Mouse (Mus musculus) forebrain, postnatal 0 days (tissue): ENCODE measurements around the gene Babam2. TPM values are rescaled to one million over a fixed set of nuclear protein-coding genes. Genes with fewer than 3 reads are reported as not detected.

Experiments used
- ATAC-seq: fragments of 200-750 bp; cut with Nextera tagmentation; 2 replicates; pipeline ENCODE4 v1.8.0; 2017; ENCODE audit warnings: mild to moderate bottlenecking, moderate library complexity
- DNase-seq: peaks from one replicate; pipeline ENCODE4 v3.0.0-alpha.2; 2015
- H3K27ac ChIP-seq: fragments of 300-500 bp; sonication (generic); 2 replicates; pipeline ENCODE4 v1.5.1; 2014; ENCODE audit warnings: low read depth, mild to moderate bottlenecking, antibody characterized with exemption, low read length, moderate library complexity, mixed read lengths
- H3K27me3 ChIP-seq: fragments of 300-500 bp; sonication (generic); 2 replicates; pipeline ENCODE4 v1.6.1; 2014; ENCODE audit warnings: mild to moderate bottlenecking, low read length, mixed read lengths; ENCODE audit not compliant: insufficient read depth
- H3K36me3 ChIP-seq: fragments of 300-500 bp; sonication (generic); 2 replicates; pipeline ENCODE4 v1.6.1; 2014; ENCODE audit warnings: mild to moderate bottlenecking, moderate library complexity; ENCODE audit not compliant: insufficient read depth
- H3K4me1 ChIP-seq: fragments of 300-500 bp; sonication (generic); 2 replicates; pipeline ENCODE4 v1.6.1; 2014; ENCODE audit warnings: antibody characterized with exemption; ENCODE audit not compliant: insufficient read depth
- H3K4me2 ChIP-seq: fragments of 300-500 bp; sonication (generic); 2 replicates; pipeline ENCODE4 v1.6.1; 2014; ENCODE audit warnings: low read depth, mild to moderate bottlenecking, moderate library complexity
- H3K4me3 ChIP-seq: fragments of 300-500 bp; sonication (generic); 2 replicates; pipeline ENCODE4 v1.5.1; 2014; ENCODE audit warnings: low read depth, low read length, mixed read lengths
- H3K9ac ChIP-seq: fragments of 300-500 bp; sonication (generic); 2 replicates; pipeline ENCODE4 v1.6.1; 2014; ENCODE audit warnings: mild to moderate bottlenecking
- H3K9me3 ChIP-seq: fragments of 300-500 bp; sonication (generic); 2 replicates; pipeline ENCODE4 v1.6.1; 2016; ENCODE audit warnings: low read length
- CTCF ChIP-seq: sonication (generic); IDR thresholded peaks from 2 replicates; pipeline ENCODE4 v1.5.1; 2016; ENCODE audit warnings: antibody characterized with exemption, control low read depth, low read depth
- WGBS: fragments of 180-500 bp; shearing (Covaris S2); extraction: QIAGEN DNeasy Blood & Tissue Kit; methylation state at CpG from one replicate; pipeline ENCODE4 v1.1.7; 2014; 5-methylcytosine and 5-hydroxymethylcytosine counted together
- polyA plus RNA-seq: library from polyadenylated mRNA; unstranded; fragments of >200 nt; fragmentation: Nextera tagmentation; extraction: Ambion mirVana; gene quantifications from 2 replicates; pipeline ENCODE4 v1.2.1, GENCODE M21; 2015
- total RNA-seq: library from RNA; depleted of rRNA; stranded (reverse); fragments of >200 nt; gene quantifications from 2 replicates; pipeline ENCODE4 v1.2.3, GENCODE M21; 2014

Gene Babam2
- total and polyA plus RNA-seq, 2 experiments from 2014 or later = 42.7 to 61.5 TPM

DNA sequence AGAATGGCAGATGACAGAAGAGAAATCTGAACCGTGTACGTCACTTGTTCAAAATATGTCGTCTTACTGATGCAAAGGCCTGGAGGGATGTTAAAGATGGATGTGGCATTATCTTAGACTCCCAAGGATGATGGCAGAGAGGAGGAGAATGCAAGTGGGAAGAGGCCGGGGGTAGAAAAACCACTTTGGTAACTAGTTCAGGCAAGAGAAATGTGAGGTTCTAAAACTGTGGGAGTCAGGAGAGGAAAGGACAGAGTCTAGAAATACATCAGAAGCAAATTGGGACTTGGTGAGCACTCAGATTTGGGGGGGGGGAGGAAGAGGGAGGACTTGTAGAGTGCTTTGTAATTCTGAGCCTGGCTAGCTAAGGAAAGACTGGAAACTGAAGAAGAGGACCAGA lies 340.1 kb downstream of the Babam2 start:
- TF ChIP-seq CTCF = no peak
- Histone ChIP-seq H3K4me1 (no peaks in the 10 kb centered on the region), H3K27me3 (no peaks in the 10 kb centered on the region), H3K27ac (no peak overlapping the region), H3K9me3 (no peaks in the 10 kb centered on the region), H3K4me3 (no peak overlapping the region), H3K9ac (no peak overlapping the region), H3K4me2 (no peak overlapping the region), H3K36me3 (no peaks in the 10 kb centered on the region)
- no peak for ATAC-seq
- WGBS = 94% methylated on average over 4 of the region's 4 CpGs
- no peak for DNase-seq

DNA sequence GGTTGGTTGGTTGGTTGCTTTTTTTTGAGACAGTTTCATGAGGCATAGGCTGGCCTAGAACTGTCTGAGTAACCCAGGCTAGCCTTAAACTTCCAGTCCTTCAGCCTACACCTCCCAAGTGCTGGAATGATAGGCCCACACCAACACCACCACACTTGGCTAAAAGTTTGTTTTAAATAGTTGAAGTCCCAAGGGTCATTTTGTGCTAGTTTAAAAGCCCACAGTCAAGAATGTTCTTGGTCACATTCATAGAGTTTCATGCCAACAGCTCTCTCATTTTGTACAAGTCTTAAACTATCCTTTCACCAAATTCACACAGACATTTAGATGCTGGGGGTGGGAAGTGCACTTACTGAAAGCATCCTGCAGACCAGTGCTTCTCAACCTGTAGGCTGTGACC lies 341.5 kb downstream of the Babam2 start:
- TF ChIP-seq CTCF = no peak
- H3K9ac ChIP-seq = no peak overlapping the region

DNA sequence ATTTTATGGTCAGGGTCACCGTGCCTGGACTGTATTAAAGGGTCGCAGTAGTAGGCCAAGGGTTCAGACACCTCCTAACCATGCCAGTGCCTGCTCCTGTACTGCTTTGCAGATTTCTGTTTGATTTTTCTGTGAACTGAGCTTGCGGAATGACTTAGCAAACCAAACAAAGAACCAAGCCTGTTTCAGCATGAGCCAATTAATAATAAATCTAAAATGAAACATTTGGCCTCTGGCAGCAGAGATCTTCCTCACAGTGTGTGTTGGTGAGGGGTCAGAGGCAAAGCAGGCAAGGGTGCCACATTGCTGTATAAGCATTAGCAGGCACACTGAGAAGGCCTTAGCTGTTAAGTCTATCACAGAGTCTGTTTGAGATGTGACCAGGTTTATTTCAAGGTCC lies 342.0 kb downstream of the Babam2 start:
- Histone ChIP-seq H3K4me1 (no peaks in the 10 kb centered on the region), H3K36me3 (no peaks in the 10 kb centered on the region), H3K9ac (no peak overlapping the region), H3K27me3 (no peaks in the 10 kb centered on the region), H3K27ac (no peak overlapping the region), H3K4me3 (no peak overlapping the region), H3K9me3 (no peaks in the 10 kb centered on the region), H3K4me2 (no peak overlapping the region)
- DNase-seq (no peak), ATAC-seq (no peak)
- TF ChIP-seq CTCF = no peak
- 91% methylated on average over 3 of the region's 3 CpGs for WGBS

More for the DNA sequence above, 341.5 kb downstream of the Babam2 start:
- H3K4me1 ChIP-seq = no peaks in the 10 kb centered on the region
- no peaks in the 10 kb centered on the region for H3K36me3 ChIP-seq
- H3K27me3 ChIP-seq = no peaks in the 10 kb centered on the region
- H3K9me3 ChIP-seq = no peaks in the 10 kb centered on the region
- no peak overlapping the region for H3K27ac ChIP-seq
- DNase-seq = no peak
- ATAC-seq = no peak
- H3K4me3 ChIP-seq = no peak overlapping the region
- H3K4me2 ChIP-seq = no peak overlapping the region

DNA sequence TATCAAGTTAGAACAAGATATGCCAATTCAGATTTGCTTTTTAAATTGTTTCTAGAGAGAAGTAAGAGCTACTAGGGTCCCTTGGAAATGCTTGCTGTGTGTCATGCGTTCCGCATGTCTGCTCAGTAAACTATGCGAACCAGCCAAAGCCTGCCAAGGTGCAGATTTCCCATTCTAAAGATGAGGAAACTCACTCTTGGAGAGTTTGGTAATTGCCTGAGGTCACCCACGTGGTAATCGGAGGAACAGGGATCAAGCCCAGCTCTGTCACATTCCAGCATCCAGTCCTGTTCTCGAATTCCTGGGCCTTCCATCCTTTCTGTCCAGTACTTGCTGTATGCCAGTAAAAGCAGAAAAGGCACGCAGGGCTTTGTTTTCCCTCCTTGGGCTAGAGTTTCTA lies 345.7 kb downstream of the Babam2 start:
- H3K9me3 ChIP-seq = no peaks in the 10 kb centered on the region
- no peak overlapping the region for H3K9ac ChIP-seq
- H3K36me3 ChIP-seq = no peaks in the 10 kb centered on the region
- WGBS = 77% methylated on average over 7 of the region's 7 CpGs
- ATAC-seq = no peak
- no peak for TF ChIP-seq CTCF
- no peaks in the 10 kb centered on the region for H3K27me3 ChIP-seq
- no peak overlapping the region for H3K27ac ChIP-seq
- H3K4me3 ChIP-seq = no peak overlapping the region
- H3K4me2 ChIP-seq = no peak overlapping the region
- H3K4me1 ChIP-seq = no peaks in the 10 kb centered on the region
- no peak for DNase-seq

DNA sequence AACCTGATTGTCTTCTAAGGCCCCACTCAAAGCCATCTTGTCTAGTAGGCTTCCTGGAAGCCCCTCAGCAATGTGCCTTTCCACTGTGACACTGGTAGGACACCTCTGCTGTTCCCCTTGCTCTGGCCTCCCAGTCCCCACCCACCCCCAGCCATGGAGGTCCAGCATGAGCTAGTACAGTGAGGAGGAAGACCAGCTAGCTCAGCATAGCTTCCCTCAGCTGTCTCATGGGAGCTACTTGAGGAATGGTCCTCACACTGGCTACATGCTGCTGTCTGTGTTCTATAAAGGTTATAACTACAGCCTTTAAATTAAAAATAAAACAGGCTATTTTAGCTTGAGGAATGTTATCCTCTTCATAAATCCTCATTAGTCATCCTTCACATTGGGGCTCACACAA lies 346.5 kb downstream of the Babam2 start:
- Histone ChIP-seq H3K9me3 (no peaks in the 10 kb centered on the region), H3K9ac (no peak overlapping the region), H3K4me1 (no peaks in the 10 kb centered on the region), H3K27ac (no peak overlapping the region), H3K4me2 (no peak overlapping the region), H3K27me3 (no peaks in the 10 kb centered on the region), H3K4me3 (no peak overlapping the region), H3K36me3 (no peaks in the 10 kb centered on the region)
- DNase-seq (no peak), ATAC-seq (no peak)
- no peak for TF ChIP-seq CTCF

DNA sequence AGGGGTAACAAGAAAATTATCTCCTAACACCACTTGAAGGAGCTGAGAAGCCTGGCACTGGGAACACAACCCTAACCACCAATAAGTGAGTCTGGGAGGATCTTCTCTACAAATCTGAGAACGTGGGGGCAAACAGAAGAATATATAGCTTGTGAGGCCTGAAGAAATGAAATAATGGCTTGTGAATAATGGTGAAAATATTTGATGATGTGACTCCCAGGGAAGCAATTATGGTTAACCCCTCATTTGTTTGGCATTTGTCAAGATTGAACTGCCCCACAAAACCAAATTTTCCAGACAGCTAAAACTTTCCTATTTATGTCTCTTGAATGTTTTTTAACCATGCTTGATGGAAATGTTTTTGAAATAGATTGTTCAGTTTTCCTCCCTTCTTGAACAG lies 354.4 kb downstream of the Babam2 start:
- Histone ChIP-seq H3K9ac (no peak overlapping the region), H3K4me3 (no peak overlapping the region), H3K9me3 (no peaks in the 10 kb centered on the region), H3K27ac (no peak overlapping the region), H3K36me3 (no peaks in the 10 kb centered on the region), H3K27me3 (no peaks in the 10 kb centered on the region), H3K4me1 (no peaks in the 10 kb centered on the region), H3K4me2 (no peak overlapping the region)
- no peak for ATAC-seq
- TF ChIP-seq CTCF = no peak
- DNase-seq = no peak
- WGBS = 54% methylated on average over 1 of the region's 1 CpGs

DNA sequence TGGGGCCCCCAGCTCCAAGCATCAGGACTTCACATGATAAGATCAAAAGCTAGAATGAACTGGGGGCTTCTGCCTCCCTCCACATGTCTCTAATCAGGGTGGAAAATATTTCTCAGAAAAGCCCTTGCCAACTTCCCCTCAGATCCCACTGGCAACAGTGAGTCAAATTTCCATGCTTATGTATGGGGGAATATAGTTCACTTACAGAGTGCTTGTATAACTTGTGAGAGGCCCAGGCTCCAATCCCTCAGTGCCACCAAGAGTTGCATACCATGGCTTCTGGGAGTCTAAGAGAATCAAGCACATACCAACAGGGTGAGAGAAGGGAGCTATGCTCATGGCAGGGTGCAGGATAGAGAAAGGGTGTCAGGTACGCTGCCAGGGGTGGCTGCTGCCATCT lies 355.0 kb downstream of the Babam2 start:
- 93% methylated on average over 1 of the region's 1 CpGs for WGBS
- H3K9me3 ChIP-seq = no peaks in the 10 kb centered on the region
- H3K9ac ChIP-seq = no peak overlapping the region
- TF ChIP-seq CTCF = no peak
- H3K4me1 ChIP-seq = no peaks in the 10 kb centered on the region
- no peaks in the 10 kb centered on the region for H3K36me3 ChIP-seq
- no peak overlapping the region for H3K4me2 ChIP-seq
- DNase-seq (no peak), ATAC-seq (no peak)
- H3K27me3 ChIP-seq = no peaks in the 10 kb centered on the region
- H3K4me3 ChIP-seq = no peak overlapping the region
- no peak overlapping the region for H3K27ac ChIP-seq

DNA sequence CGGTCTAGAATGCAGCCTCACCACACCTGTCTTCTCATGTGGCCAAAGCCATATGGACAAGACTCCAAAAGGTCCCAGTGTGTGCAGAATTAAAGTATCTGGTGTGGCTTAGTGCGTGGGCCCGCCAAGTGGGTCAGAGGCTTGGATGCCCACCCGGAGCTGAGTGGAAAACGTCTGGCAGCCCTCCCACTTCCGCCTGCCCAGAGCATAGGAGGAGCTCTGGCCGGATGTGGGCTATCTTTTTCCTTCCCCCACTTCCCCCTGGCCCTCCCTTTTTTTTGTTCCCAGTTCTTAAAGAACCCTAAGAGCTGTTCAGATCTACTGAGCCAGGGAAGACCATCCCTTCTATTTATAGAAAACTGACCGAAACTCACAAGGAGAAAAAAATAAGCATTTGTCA lies 356.0 kb downstream of the Babam2 start:
- Histone ChIP-seq H3K4me1 (no peaks in the 10 kb centered on the region), H3K9me3 (no peaks in the 10 kb centered on the region), H3K9ac (no peak overlapping the region), H3K27me3 (no peaks in the 10 kb centered on the region), H3K4me2 (no peak overlapping the region), H3K36me3 (no peaks in the 10 kb centered on the region), H3K27ac (no peak overlapping the region), H3K4me3 (no peak overlapping the region)
- DNase-seq = no peak
- 71% methylated on average over 8 of the region's 8 CpGs for WGBS
- no peak for TF ChIP-seq CTCF
- ATAC-seq = no peak
